Mouse (Mus musculus): ENCODE results near the gene Gm7030. TPM values are rescaled to one million over a fixed set of nuclear protein-coding genes. Genes with fewer than 3 reads are reported as not detected.
"Not testable (repeated sequence)": the region's sequence is repeated elsewhere in the genome, so short reads cannot be mapped to it uniquely, and the experiment has no call there.

Gene Gm7030
- polyA plus RNA-seq, 1 experiment from 2014 or later, result not detected

GRCm38 (mm10) chr17:36166901-36167300 is 37.7 kb upstream of the Gm7030 start:
- peak; percentile 90 for DNase-seq (ENCODE audit: low spot score, missing footprints)
- H3K9me3 ChIP-seq (ENCODE audit: control insufficient read depth, low read length); ATAC-seq (ENCODE audit: low FRiP score); H3K36me3 ChIP-seq (ENCODE audit: control insufficient read depth, insufficient read depth, low read length); H3K4me1 ChIP-seq (ENCODE audit: control insufficient read depth, insufficient read depth, low read length); H3K4me3 ChIP-seq (ENCODE audit: low read depth, low read length); H3K4me2 ChIP-seq; H3K9ac ChIP-seq (ENCODE audit: low read length); H3K27ac ChIP-seq (ENCODE audit: low read depth, low read length): not testable (repeated sequence)
- H3K27me3 ChIP-seq (ENCODE audit: control insufficient read depth, insufficient read depth, low read length), result peaks cover 62% of the 10 kb centered on the region
- WGBS, result 11% methylated on average over 2 of the region's 2 CpGs

- ATAC-seq (ENCODE audit: low FRiP score) (0 out of 2 replicates have a peak, but pooled peaks have one; percentile 19), DNase-seq (ENCODE audit: low spot score, missing footprints) (peak; percentile 92)
- WGBS, result 3% methylated on average over 55 of the region's 56 CpGs
- Histone ChIP-seq H3K4me3 (ENCODE audit: low read depth, low read length) (no peak overlapping the region), H3K27me3 (ENCODE audit: control insufficient read depth, insufficient read depth, low read length) (peaks cover 62% of the 10 kb centered on the region), H3K36me3 (ENCODE audit: control insufficient read depth, insufficient read depth, low read length) (no peaks in the 10 kb centered on the region), H3K27ac (ENCODE audit: low read depth, low read length) (no peak overlapping the region), H3K4me2 (no peak overlapping the region), H3K9me3 (ENCODE audit: control insufficient read depth, low read length) (no peaks in the 10 kb centered on the region), H3K9ac (ENCODE audit: low read length) (no peak overlapping the region), H3K4me1 (ENCODE audit: control insufficient read depth, insufficient read depth, low read length) (no peaks in the 10 kb centered on the region)
Measured at GRCm38 (mm10) chr17:36161129-36162051, 32.2 kb upstream of the Gm7030 start.

GRCm38 (mm10) chr17:36158264-36158663 is 29.0 kb upstream of the Gm7030 start:
- WGBS, result 14% methylated on average over 11 of the region's 11 CpGs
- Histone ChIP-seq H3K4me2 (peak overlapping the region; percentile 42; the same call in 1 of the 2 replicates), H3K27me3 (ENCODE audit: control insufficient read depth, insufficient read depth, low read length) (peaks cover 43% of the 10 kb centered on the region)
- H3K4me1 ChIP-seq (ENCODE audit: control insufficient read depth, insufficient read depth, low read length); H3K9ac ChIP-seq (ENCODE audit: low read length); H3K36me3 ChIP-seq (ENCODE audit: control insufficient read depth, insufficient read depth, low read length); ATAC-seq (ENCODE audit: low FRiP score); H3K9me3 ChIP-seq (ENCODE audit: control insufficient read depth, low read length); H3K27ac ChIP-seq (ENCODE audit: low read depth, low read length); H3K4me3 ChIP-seq (ENCODE audit: low read depth, low read length): not testable (repeated sequence)
- DNase-seq (ENCODE audit: low spot score, missing footprints), result peak; percentile 85

- H3K4me2 ChIP-seq, result peak overlapping the region; percentile 42
- H3K9me3 ChIP-seq (ENCODE audit: control insufficient read depth, low read length); H3K36me3 ChIP-seq (ENCODE audit: control insufficient read depth, insufficient read depth, low read length); H3K4me1 ChIP-seq (ENCODE audit: control insufficient read depth, insufficient read depth, low read length); H3K9ac ChIP-seq (ENCODE audit: low read length); H3K27ac ChIP-seq (ENCODE audit: low read depth, low read length): not testable (repeated sequence)
- ATAC-seq (ENCODE audit: low FRiP score) (peak; percentile 50; the same call in 1 of the 2 replicates), DNase-seq (ENCODE audit: low spot score, missing footprints) (peak; percentile 88)
- peaks cover 42% of the 10 kb centered on the region for H3K27me3 ChIP-seq (ENCODE audit: control insufficient read depth, insufficient read depth, low read length)
- H3K4me3 ChIP-seq (ENCODE audit: low read depth, low read length), result peak overlapping the region; percentile 23; the same call in 1 of the 2 replicates
- under 1% methylated on average over 36 of the region's 36 CpGs for WGBS
Measured at GRCm38 (mm10) chr17:36157782-36158181, 28.6 kb upstream of the Gm7030 start.

GRCm38 (mm10) chr17:36154271-36155149 is 25.3 kb upstream of the Gm7030 start:
- 18% methylated on average over 3 of the region's 3 CpGs for WGBS
- no peak overlapping the region for H3K4me2 ChIP-seq

GRCm38 (mm10) chr17:36151200-36151599 is 22.0 kb upstream of the Gm7030 start:
- peak; percentile 61 for DNase-seq (ENCODE audit: low spot score, missing footprints)
- ATAC-seq (ENCODE audit: low FRiP score); H3K4me1 ChIP-seq (ENCODE audit: control insufficient read depth, insufficient read depth, low read length); H3K36me3 ChIP-seq (ENCODE audit: control insufficient read depth, insufficient read depth, low read length); H3K4me2 ChIP-seq; H3K9ac ChIP-seq (ENCODE audit: low read length); H3K27ac ChIP-seq (ENCODE audit: low read depth, low read length); H3K4me3 ChIP-seq (ENCODE audit: low read depth, low read length); H3K27me3 ChIP-seq (ENCODE audit: control insufficient read depth, insufficient read depth, low read length); H3K9me3 ChIP-seq (ENCODE audit: control insufficient read depth, low read length): not testable (repeated sequence)
- 38% methylated on average over 4 of the region's 4 CpGs for WGBS

More at GRCm38 (mm10) chr17:36154271-36155149, 25.3 kb upstream of the Gm7030 start:
- no peak for ATAC-seq (ENCODE audit: low FRiP score)
- H3K9me3 ChIP-seq (ENCODE audit: control insufficient read depth, low read length), result no peaks in the 10 kb centered on the region
- H3K4me3 ChIP-seq (ENCODE audit: low read depth, low read length), result no peak overlapping the region
- peaks cover 18% of the 10 kb centered on the region for H3K27me3 ChIP-seq (ENCODE audit: control insufficient read depth, insufficient read depth, low read length)
- no peak overlapping the region for H3K27ac ChIP-seq (ENCODE audit: low read depth, low read length)
- no peak overlapping the region for H3K9ac ChIP-seq (ENCODE audit: low read length)
- peak; percentile 75 for DNase-seq (ENCODE audit: low spot score, missing footprints)
- no peaks in the 10 kb centered on the region for H3K36me3 ChIP-seq (ENCODE audit: control insufficient read depth, insufficient read depth, low read length)
- H3K4me1 ChIP-seq (ENCODE audit: control insufficient read depth, insufficient read depth, low read length), result no peaks in the 10 kb centered on the region

- H3K4me1 ChIP-seq (ENCODE audit: control insufficient read depth, insufficient read depth, low read length); H3K4me3 ChIP-seq (ENCODE audit: low read depth, low read length); ATAC-seq (ENCODE audit: low FRiP score); H3K36me3 ChIP-seq (ENCODE audit: control insufficient read depth, insufficient read depth, low read length); H3K9ac ChIP-seq (ENCODE audit: low read length); H3K4me2 ChIP-seq; DNase-seq (ENCODE audit: low spot score, missing footprints); H3K27ac ChIP-seq (ENCODE audit: low read depth, low read length); H3K9me3 ChIP-seq (ENCODE audit: control insufficient read depth, low read length): not testable (repeated sequence)
- 62% methylated on average over 5 of the region's 5 CpGs for WGBS
- peaks cover 22% of the 10 kb centered on the region for H3K27me3 ChIP-seq (ENCODE audit: control insufficient read depth, insufficient read depth, low read length)
Measured at GRCm38 (mm10) chr17:36148468-36148867, 19.2 kb upstream of the Gm7030 start.

- H3K9ac ChIP-seq (ENCODE audit: low read length); ATAC-seq (ENCODE audit: low FRiP score); H3K4me3 ChIP-seq (ENCODE audit: low read depth, low read length); H3K4me2 ChIP-seq; H3K9me3 ChIP-seq (ENCODE audit: control insufficient read depth, low read length); DNase-seq (ENCODE audit: low spot score, missing footprints); H3K4me1 ChIP-seq (ENCODE audit: control insufficient read depth, insufficient read depth, low read length); H3K36me3 ChIP-seq (ENCODE audit: control insufficient read depth, insufficient read depth, low read length); H3K27ac ChIP-seq (ENCODE audit: low read depth, low read length): not testable (repeated sequence)
- peaks cover 22% of the 10 kb centered on the region for H3K27me3 ChIP-seq (ENCODE audit: control insufficient read depth, insufficient read depth, low read length)
- WGBS, result 69% methylated on average over 1 of the region's 1 CpGs
Measured at GRCm38 (mm10) chr17:36146937-36147336, 17.7 kb upstream of the Gm7030 start.

GRCm38 (mm10) chr17:36145861-36146156 is 16.6 kb upstream of the Gm7030 start:
- DNase-seq (ENCODE audit: low spot score, missing footprints); H3K36me3 ChIP-seq (ENCODE audit: control insufficient read depth, insufficient read depth, low read length); H3K4me1 ChIP-seq (ENCODE audit: control insufficient read depth, insufficient read depth, low read length); ATAC-seq (ENCODE audit: low FRiP score); H3K9ac ChIP-seq (ENCODE audit: low read length); H3K9me3 ChIP-seq (ENCODE audit: control insufficient read depth, low read length); H3K27ac ChIP-seq (ENCODE audit: low read depth, low read length): not testable (repeated sequence)
- H3K27me3 ChIP-seq (ENCODE audit: control insufficient read depth, insufficient read depth, low read length), result peaks cover 22% of the 10 kb centered on the region
- peak overlapping the region; percentile 26; the same call in 1 of the 2 replicates for H3K4me3 ChIP-seq (ENCODE audit: low read depth, low read length)
- under 1% methylated on average over 13 of the region's 13 CpGs for WGBS
- peak overlapping the region; percentile 33 for H3K4me2 ChIP-seq

All from midbrain, embryonic 11.5 days (tissue).